Mouse (Mus musculus) left cerebral cortex, postnatal 25 days (tissue): ENCODE measurements around the gene Gm14214. TPM values are rescaled to one million over a fixed set of nuclear protein-coding genes. Genes with fewer than 3 reads are reported as not detected.

Experiments
- DNase-seq, 2 experiments: peaks; one replicate each; pipeline ENCODE4 v3.0.0; 2022; ENCODE audit warnings: low spot score in 2 of 2, mixed read lengths in 1 of 2
- intact Hi-C: fragments of 180-260 bp; cut with DNase I; formaldehyde crosslinking; loops from one replicate; pipeline ENCODE4 v1.15.1; 2025
- total RNA-seq, 2 experiments: library from RNA; stranded (reverse); gene quantifications; 2 replicates each; pipeline ENCODE4 v1.2.3; 2021

Gene Gm14214
- total RNA-seq, 2 experiments from 2014 or later = not detected

GRCm38 (mm10) chr2:154782361-154782760, 12.5 kb upstream of the Gm14214 start:
- DNase-seq = peak in 1 of 2 experiments; percentile 28
- intact Hi-C loops = no loop called here

GRCm38 (mm10) chr2:154779648-154780047, 9.8 kb upstream of the Gm14214 start:
- intact Hi-C loops = no loop called here
- DNase-seq = no peak

- DNase-seq = no peak
- intact Hi-C loops = no loop called here
Observed at GRCm38 (mm10) chr2:154776496-154776895, 6.7 kb upstream of the Gm14214 start.

- intact Hi-C loops = no loop called here
- DNase-seq = no peak
Observed at GRCm38 (mm10) chr2:154774032-154774431, 4.2 kb upstream of the Gm14214 start.

DNA sequence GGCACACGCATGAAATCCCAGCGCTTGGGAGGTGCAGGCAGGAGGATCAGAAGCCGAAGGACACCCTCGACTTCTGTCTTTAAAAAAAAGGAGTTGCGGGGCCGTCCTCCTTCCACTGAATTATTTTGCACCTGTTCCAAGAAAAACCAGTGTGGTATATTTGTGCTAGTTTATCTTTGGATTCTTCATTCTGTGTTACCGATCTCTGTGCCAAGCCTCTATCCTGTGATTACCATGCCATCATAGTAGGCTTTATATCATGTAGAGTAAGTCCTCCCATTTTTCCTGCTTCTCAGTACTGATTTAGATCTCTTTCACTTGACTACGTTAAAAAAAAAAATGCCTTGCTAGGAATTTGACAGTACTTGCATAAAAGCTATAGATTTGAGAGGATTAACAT, 1.8 kb upstream of the Gm14214 start:
- intact Hi-C loops = no loop called here
- DNase-seq = peak in 1 of 2 experiments; percentile 56

- intact Hi-C loops = no loop called here
- DNase-seq = no peak
Observed at GRCm38 (mm10) chr2:154767051-154767450, 2.8 kb downstream of the Gm14214 start.

DNA sequence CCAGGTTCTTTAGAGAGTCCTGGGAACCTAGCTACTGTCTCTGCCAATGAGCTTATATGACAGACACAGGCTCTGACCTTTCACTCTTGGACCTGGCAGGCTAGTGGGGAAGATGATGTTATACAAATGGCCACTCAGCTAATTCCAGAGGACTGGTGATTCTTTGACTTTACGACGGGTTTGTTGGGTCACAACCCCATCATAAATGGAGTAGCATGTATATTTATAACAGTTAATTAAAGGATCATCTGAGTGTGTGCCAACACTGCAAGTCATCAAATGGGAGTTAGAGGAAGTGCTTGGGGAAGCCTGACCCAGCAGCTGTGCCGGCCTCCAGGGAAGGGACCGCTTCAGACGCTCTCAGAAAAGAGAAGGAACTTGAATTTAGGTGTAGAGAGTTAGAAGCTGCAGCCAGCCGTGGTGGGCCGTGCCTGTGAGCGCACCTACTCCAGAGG, 4.2 kb downstream of the Gm14214 start:
- intact Hi-C loops = no loop called here
- DNase-seq = no peak

- DNase-seq = no peak
- intact Hi-C loops = no loop called here
Observed at GRCm38 (mm10) chr2:154764828-154765497, 4.9 kb downstream of the Gm14214 start.

DNA sequence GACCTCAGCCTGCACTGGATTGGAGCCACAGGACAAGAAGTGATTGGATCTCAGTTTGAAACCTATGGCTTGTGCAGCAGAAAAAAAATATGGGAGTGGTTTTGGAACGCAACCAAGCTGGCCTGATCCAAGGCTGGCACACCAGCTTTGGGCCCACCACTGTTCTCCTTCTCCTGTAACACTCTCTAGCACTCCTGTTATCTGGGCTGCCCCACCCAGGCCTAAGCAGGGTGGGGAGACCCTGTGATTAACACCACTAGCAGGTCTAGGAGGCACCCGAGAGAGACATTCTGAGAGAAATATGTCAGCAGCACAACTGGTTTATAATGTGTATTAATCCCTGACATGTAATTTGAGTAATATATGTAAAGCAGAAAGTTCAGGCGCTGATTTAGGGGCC, 6.6 kb downstream of the Gm14214 start:
- intact Hi-C loops = no loop called here
- no peak for DNase-seq

DNA sequence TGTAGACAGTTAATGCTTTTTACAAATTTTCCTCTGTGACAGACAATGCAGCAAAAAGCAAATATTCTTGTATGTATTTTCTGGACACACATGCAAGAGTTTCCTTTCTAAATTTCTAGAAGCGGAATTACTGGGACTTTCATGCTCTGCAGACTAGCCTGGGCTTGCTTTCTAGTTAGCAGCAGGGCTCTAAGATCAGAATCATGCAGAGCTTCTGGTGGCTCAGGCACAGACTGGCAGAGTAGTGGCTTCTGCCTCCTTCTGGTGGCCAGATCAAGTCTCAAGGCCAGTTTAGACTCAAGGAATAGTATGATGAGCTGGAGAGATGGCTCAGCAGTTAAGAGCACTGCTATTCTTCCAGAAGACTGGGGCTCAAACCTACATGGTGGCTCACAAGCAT, 11.4 kb downstream of the Gm14214 start:
- intact Hi-C loops = no loop called here
- no peak for DNase-seq

DNA sequence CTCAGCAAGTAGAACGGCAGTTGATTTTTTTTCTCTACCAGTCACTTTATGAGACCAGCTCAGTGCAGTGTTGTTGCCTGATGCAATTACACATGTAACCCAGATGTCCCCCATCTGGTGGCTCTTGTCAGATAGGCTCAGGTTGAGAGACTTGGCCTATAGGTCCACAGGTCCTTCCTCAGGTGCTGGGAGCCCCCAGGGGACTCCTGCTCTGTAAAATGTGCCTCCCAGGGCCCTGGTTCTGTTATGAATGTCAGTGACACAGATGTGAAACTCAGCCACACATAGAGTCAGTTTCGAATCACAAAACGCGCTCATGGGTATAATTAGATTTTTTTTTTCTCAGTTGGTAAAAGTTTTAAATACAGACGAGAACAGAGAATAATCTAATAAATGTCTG, 12.1 kb downstream of the Gm14214 start:
- intact Hi-C loops = no loop called here
- no peak for DNase-seq

DNA sequence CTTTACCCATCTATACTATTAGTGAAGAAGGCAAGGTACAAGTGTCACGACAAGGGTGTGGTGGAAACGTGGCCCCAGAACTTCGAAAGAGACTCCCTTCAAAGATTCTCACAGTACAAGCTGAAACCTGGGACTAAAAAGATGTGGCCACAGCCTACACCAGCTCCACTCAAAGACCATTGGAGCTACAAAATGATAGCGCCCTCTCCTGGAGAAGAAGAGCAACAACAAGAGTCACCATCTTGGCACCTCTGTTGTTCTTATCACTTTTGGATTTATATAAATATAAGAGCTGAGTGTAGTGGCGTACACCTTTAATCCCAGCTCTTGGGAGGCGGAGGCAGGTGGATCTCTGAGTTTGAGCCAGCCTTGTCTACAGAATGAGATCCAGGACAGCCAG, 14.0 kb downstream of the Gm14214 start:
- DNase-seq = no peak
- intact Hi-C loops = no loop called here

DNA sequence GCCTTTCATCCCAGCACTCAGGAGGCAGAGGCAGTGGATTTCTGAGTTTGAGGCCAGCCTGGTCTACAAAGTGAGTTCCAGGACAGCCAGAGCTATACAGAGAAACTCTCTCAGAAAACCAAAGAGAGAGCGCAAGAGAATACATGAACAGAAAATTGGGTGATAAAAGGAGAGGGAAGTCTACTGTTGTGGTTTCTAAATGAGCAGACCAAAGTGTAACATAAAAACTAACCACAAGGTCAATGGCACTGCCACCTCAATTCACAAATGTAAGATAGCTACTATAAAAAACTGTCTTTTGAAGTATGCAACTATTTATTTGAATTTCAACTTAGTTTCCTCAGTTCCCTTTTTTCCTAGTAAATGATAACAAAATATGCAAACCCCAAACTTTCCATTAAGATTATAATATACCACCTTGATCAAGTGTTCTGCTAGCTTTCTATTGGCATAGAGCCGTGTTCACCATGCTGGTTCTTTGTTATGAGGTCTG, 15.7 kb downstream of the Gm14214 start:
- DNase-seq = no peak
- intact Hi-C loops = no loop called here

DNA sequence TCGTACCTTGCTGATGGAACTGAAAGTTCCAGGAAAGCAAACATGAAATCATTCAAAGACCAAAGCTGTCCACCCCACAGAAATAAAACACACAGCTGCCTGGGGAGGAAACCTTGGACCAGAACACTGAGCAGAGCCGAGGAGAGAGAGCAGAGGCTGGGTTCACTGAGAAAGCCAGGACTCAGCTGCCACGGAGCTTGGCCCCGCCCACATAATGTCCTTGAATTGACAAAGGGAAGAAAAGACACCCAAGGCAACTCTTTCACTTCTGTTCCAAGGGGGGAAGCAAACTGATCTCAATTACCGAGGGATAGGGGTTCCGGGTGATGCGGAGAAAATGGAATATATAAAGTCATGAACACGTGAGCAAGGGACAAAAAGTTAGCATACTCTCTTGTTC, 17.9 kb downstream of the Gm14214 start:
- DNase-seq = no peak
- intact Hi-C loops = no loop called here

- peak in 1 of 2 experiments; percentile 9 for DNase-seq
- intact Hi-C loops = no loop called here
Observed at GRCm38 (mm10) chr2:154749046-154750036, 20.5 kb downstream of the Gm14214 start.

DNA sequence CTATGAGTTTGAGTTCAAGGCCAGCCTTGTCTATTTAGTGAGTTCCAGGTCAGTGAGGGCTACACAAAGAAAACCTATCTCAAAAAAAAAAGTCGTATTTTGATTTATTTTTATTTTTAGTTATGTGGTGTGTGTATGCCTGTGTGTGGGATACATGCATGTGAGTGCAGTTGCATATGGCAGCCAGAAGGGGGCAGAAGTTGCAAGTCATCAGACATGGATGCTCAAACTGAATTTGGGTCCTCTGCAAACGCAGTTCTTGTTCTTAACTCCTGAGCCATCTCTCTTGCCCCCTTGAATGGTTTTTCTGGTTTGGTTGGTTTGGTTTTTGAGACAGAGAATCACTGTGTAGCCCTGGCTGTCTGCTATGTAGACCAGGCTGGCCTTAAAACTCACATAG, 21.4 kb downstream of the Gm14214 start:
- intact Hi-C loops = no loop called here
- no peak for DNase-seq

- no peak for DNase-seq
- intact Hi-C loops = no loop called here
Observed at GRCm38 (mm10) chr2:154743915-154744314, 25.9 kb downstream of the Gm14214 start.

GRCm38 (mm10) chr2:154742911-154743819, 26.7 kb downstream of the Gm14214 start:
- no peak for DNase-seq
- intact Hi-C loops = no loop called here

GRCm38 (mm10) chr2:154738621-154739020, 31.2 kb downstream of the Gm14214 start:
- DNase-seq = no peak
- intact Hi-C loops = no loop called here

GRCm38 (mm10) chr2:154735986-154736385, 33.8 kb downstream of the Gm14214 start:
- DNase-seq = no peak
- intact Hi-C loops = no loop called here
